In the genomic region with DNA sequence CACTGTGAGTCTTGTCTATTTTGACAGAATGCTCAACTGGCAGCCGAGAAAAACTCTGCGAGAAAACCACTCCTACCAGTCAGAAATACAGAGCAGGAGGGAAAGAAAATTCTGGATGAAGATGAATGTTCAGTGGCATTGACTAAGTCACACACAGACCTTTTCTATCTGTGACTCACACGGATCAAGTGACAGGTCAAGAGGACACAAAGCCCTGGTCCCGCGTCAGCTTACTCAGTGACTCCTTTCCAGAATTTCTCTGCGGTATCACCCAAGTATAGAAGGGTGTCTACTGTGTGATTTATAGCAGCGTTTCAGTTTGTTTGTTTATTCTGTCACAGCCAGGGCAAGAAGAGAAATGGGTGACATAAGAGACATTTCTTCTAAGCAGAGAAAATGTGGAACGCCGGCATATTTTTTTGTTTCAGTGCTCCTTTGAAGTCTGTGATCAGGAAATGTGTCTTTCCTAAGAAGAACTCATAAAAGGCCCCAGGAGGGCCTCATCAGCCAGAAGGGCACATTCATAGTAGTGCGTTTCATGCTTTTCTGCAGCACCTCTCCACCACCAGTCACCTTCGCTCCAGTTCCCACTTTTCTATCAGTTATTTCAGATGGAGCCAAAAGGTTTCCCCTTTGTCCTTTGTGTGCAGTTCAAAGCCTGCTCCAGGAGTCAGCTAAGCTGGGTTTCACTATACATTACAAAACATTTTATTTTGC, we compare ENCODE assay signal across 16 mouse cellular contexts.
DNase-seq lines count a peak whose midpoint lies in the region; ATAC-seq and TF ChIP-seq lines count a peak whose summit lies in the region.
"Had no signal": no experiment of that assay in that cellular context is flagged by ENCODE, and none has a peak within 500 bp of the region (broad histone marks: within the 10 kb centered on the region; RNA-seq: fewer than 3 reads in every experiment).

No protein-coding gene starts in this region.

- no peaks in the 10 kb centered on the region for H3K27me3 ChIP-seq in heart, embryonic 14.5 days (ENCODE audit: control insufficient read depth, insufficient read depth, low read length)
- H3K27me3 ChIP-seq in C2C12 (ENCODE audit: control insufficient read depth, insufficient read depth, insufficient read length), result no peaks in the 10 kb centered on the region
- H3K27me3 ChIP-seq in intestine, embryonic 16.5 days (replicated peaks; ENCODE audit: control insufficient read depth, insufficient read depth, low read length), result no peaks in the 10 kb centered on the region
- H3K27me3 ChIP-seq: embryonic facial prominence, embryonic 15.5 days; forebrain, embryonic 12.5 days; liver, embryonic 15.5 days; midbrain, embryonic 12.5 days had no signal

- no peak overlapping the region for H3K4me3 ChIP-seq in heart, embryonic 14.5 days (ENCODE audit: control insufficient read depth in 1 of 2, insufficient read depth in 1 of 2, low read depth in 1 of 2, low read length in 2 of 2)
- no peak overlapping the region for H3K4me3 ChIP-seq in C2C12 (ENCODE audit: insufficient read depth, poor library complexity, severe bottlenecking)
- no peak overlapping the region for H3K4me3 ChIP-seq in intestine, embryonic 16.5 days (ENCODE audit: low read length)
- H3K4me3 ChIP-seq: embryonic facial prominence, embryonic 15.5 days; forebrain, embryonic 12.5 days; liver, embryonic 15.5 days; midbrain, embryonic 12.5 days had no signal

- DNase-seq in adrenal gland, adult (ENCODE audit: inconsistent age in 2 of 2, low spot score in 1 of 2), result peak; percentile 38 to 62
- no peak for DNase-seq in adrenal gland, postnatal 25 days
- no peak for DNase-seq in heart, postnatal 25 days (ENCODE audit: low spot score)
- no peak for DNase-seq in left cerebral cortex, postnatal 25 days (ENCODE audit: low spot score in 2 of 2)
- DNase-seq in right cerebral cortex, postnatal 4 days, result no peak
- DNase-seq: kidney, postnatal 36 days; layer of hippocampus, postnatal 36 days; thymus, postnatal 36 days had no signal

- no peak overlapping the region for H3K4me2 ChIP-seq in heart, embryonic 14.5 days (ENCODE audit: low read length)
- no peak overlapping the region for H3K4me2 ChIP-seq in intestine, embryonic 16.5 days (ENCODE audit: low read depth, low read length)
- H3K4me2 ChIP-seq: embryonic facial prominence, embryonic 15.5 days; forebrain, embryonic 12.5 days; liver, embryonic 15.5 days; midbrain, embryonic 12.5 days had no signal

- H3K27ac ChIP-seq in heart, embryonic 14.5 days (replicated peaks in 1 of 2; ENCODE audit: control insufficient read depth in 1 of 2, insufficient read depth in 1 of 2, low read depth in 2 of 2, low read length in 2 of 2), result no peak overlapping the region
- peak overlapping the region; percentile 47 for H3K27ac ChIP-seq in intestine, embryonic 16.5 days (ENCODE audit: low read length)
- H3K27ac ChIP-seq: embryonic facial prominence, embryonic 15.5 days; forebrain, embryonic 12.5 days; liver, embryonic 15.5 days; midbrain, embryonic 12.5 days had no signal

- no peak overlapping the region for H3ac ChIP-seq in C2C12 (ENCODE audit: control insufficient read depth, insufficient read length, low read depth)

- no peak for ATAC-seq in heart, embryonic 14.5 days (ENCODE audit: insufficient number of reproducible peaks, insufficient read depth, low FRiP score, low read depth)
- peak; percentile 83 for ATAC-seq in intestine, embryonic 16.5 days
- ATAC-seq: activated CD4-positive, CD25-positive, alpha-beta regulatory T cell, adult 4 months had no signal

- intact Hi-C loops in heart, postnatal 25 days (cut with DNase I), result no loop called here
- intact Hi-C loops in left cerebral cortex, postnatal 25 days (cut with DNase I), result no loop called here

- H3K79me3 ChIP-seq in C2C12 (ENCODE audit: low read depth), result no peaks in the 10 kb centered on the region

- peaks cover 4 to 12% of the 10 kb centered on the region in 2 experiments; a peak in 3 of 4 replicates for H3K4me1 ChIP-seq in heart, embryonic 14.5 days (ENCODE audit: control insufficient read depth in 2 of 2, insufficient read depth in 2 of 2, low read length in 2 of 2)
- peaks cover 3% of the 10 kb centered on the region; the same call in 1 of the 2 replicates for H3K4me1 ChIP-seq in intestine, embryonic 16.5 days (ENCODE audit: control insufficient read depth, insufficient read depth, low read length)
- H3K4me1 ChIP-seq: embryonic facial prominence, embryonic 15.5 days; forebrain, embryonic 12.5 days; liver, embryonic 15.5 days; midbrain, embryonic 12.5 days had no signal

- no peaks in the 10 kb centered on the region for H3K79me2 ChIP-seq in C2C12 (ENCODE audit: control insufficient read depth, insufficient read depth)

- H3K36me3 ChIP-seq in heart, embryonic 14.5 days (ENCODE audit: control insufficient read depth, insufficient read depth, low read length), result no peaks in the 10 kb centered on the region
- H3K36me3 ChIP-seq in C2C12 (ENCODE audit: control insufficient read depth, insufficient read depth), result no peaks in the 10 kb centered on the region
- no peaks in the 10 kb centered on the region for H3K36me3 ChIP-seq in intestine, embryonic 16.5 days (ENCODE audit: control insufficient read depth, insufficient read depth, low read length)
- H3K36me3 ChIP-seq: embryonic facial prominence, embryonic 15.5 days; forebrain, embryonic 12.5 days; liver, embryonic 15.5 days; midbrain, embryonic 12.5 days had no signal

- no peak for TF ChIP-seq CTCF in C2C12 (IDR thresholded peaks at IDR 0.05; ENCODE audit: control insufficient read depth, insufficient read depth, insufficient read length)

- 41% methylated on average over 11 of the region's 11 CpGs for WGBS in heart, embryonic 14.5 days
- WGBS in intestine, embryonic 16.5 days, result 31% methylated on average over 11 of the region's 11 CpGs

- H3K9ac ChIP-seq in heart, embryonic 14.5 days (ENCODE audit: low read length), result 0 out of 2 replicates have a peak overlapping the region, but pooled peaks have one; percentile 11
- no peak overlapping the region for H3K9ac ChIP-seq in intestine, embryonic 16.5 days (ENCODE audit: low read depth, low read length)
- H3K9ac ChIP-seq: embryonic facial prominence, embryonic 15.5 days; forebrain, embryonic 12.5 days; liver, embryonic 15.5 days; midbrain, embryonic 12.5 days had no signal

- H3K9me3 ChIP-seq in heart, embryonic 14.5 days (ENCODE audit: control insufficient read depth, low read length), result no peaks in the 10 kb centered on the region
- H3K9me3 ChIP-seq in intestine, embryonic 16.5 days (ENCODE audit: control insufficient read depth, low read length), result no peaks in the 10 kb centered on the region
- H3K9me3 ChIP-seq: embryonic facial prominence, embryonic 15.5 days; forebrain, embryonic 12.5 days; liver, embryonic 15.5 days; midbrain, embryonic 12.5 days had no signal

TF ChIP-seq in C2C12, 6 proteins besides CTCF, POLR2A, EP300 and RAD21:
- TF ChIP-seq USF1 (IDR thresholded peaks at IDR 0.05; ENCODE audit: low read depth) (no peak), MYOG (IDR thresholded peaks at IDR 0.05; ENCODE audit: control insufficient read depth, extremely low read depth, insufficient read length) (no peak), FOSL1 (IDR thresholded peaks at IDR 0.05; ENCODE audit: insufficient read depth, low read length, poor library complexity, severe bottlenecking) (no peak), MYOD1 (IDR thresholded peaks at IDR 0.05; ENCODE audit: control insufficient read depth, insufficient read length, low read depth) (no peak), MAX (IDR thresholded peaks at IDR 0.05) (peak; percentile 17)

Comparison
In these comparisons a context has a peak if more than half of its experiments do, and no peak if none do; other contexts are left out.
1. DNase-seq: peak in adrenal gland, adult (2 of 2); none in adrenal gland, postnatal 25 days (single experiment), heart, postnatal 25 days (single experiment), left cerebral cortex, postnatal 25 days (0 of 2) and right cerebral cortex, postnatal 4 days (single experiment).